In genomic region chr14:75445948-75446281, GRCm38 (mm10) we compare ENCODE assay signal across 8 mouse cellular contexts. TPM values are rescaled to one million over a fixed set of nuclear protein-coding genes. Genes with fewer than 3 reads are reported as not detected.
DNase-seq lines count a peak whose midpoint lies in the region; ATAC-seq and TF ChIP-seq lines count a peak whose summit lies in the region.

No protein-coding gene starts in this region.

- 33% methylated on average over 6 of the region's 6 CpGs for WGBS in lung, embryonic 14.5 days
- WGBS in forebrain, embryonic 12.5 days: 28% methylated on average over 6 of the region's 6 CpGs
- WGBS in limb, embryonic 13.5 days: 36% methylated on average over 6 of the region's 6 CpGs

- no peaks in the 10 kb centered on the region for H3K9me3 ChIP-seq in lung, embryonic 14.5 days (ENCODE audit: low read depth, low read length)
- no peaks in the 10 kb centered on the region for H3K9me3 ChIP-seq in forebrain, embryonic 12.5 days
- no peaks in the 10 kb centered on the region for H3K9me3 ChIP-seq in limb, embryonic 13.5 days

- TF ChIP-seq CTCF in lung, embryonic 14.5 days (IDR thresholded peaks at IDR 0.05; ENCODE audit: low read depth): no peak

- no peak overlapping the region for H3K27ac ChIP-seq in lung, embryonic 14.5 days (ENCODE audit: low read depth)
- peak overlapping the region; percentile 65 for H3K27ac ChIP-seq in forebrain, embryonic 12.5 days
- H3K27ac ChIP-seq in limb, embryonic 13.5 days: no peak overlapping the region

- peak overlapping the region; percentile 34 for H3K9ac ChIP-seq in lung, embryonic 14.5 days
- no peak overlapping the region for H3K9ac ChIP-seq in forebrain, embryonic 12.5 days
- H3K9ac ChIP-seq in limb, embryonic 13.5 days: peak overlapping the region; percentile 40; the same call in 1 of the 2 replicates

- H3K4me3 ChIP-seq in lung, embryonic 14.5 days (ENCODE audit: low read depth, low read length): peak overlapping the region; percentile 33
- peak overlapping the region; percentile 32 for H3K4me3 ChIP-seq in forebrain, embryonic 12.5 days (replicated peaks)
- peak overlapping the region; percentile 36 for H3K4me3 ChIP-seq in limb, embryonic 13.5 days

- no peak for DNase-seq in lung, embryonic 14.5 days
- no peak for DNase-seq in lung, postnatal 14 days
- no peak for DNase-seq in embryo, embryonic 10 days (ENCODE audit: low spot score)
- DNase-seq in testis, postnatal 10 days (ENCODE audit: low spot score): no peak
- DNase-seq in adipocyte (ENCODE audit: low spot score): no peak

- peak overlapping the region; percentile 68 for H3K4me2 ChIP-seq in lung, embryonic 14.5 days
- peak overlapping the region; percentile 64 for H3K4me2 ChIP-seq in forebrain, embryonic 12.5 days
- H3K4me2 ChIP-seq in limb, embryonic 13.5 days (replicated peaks): peak overlapping the region; percentile 68

- H3K4me1 ChIP-seq in lung, embryonic 14.5 days (ENCODE audit: insufficient read depth): no peaks in the 10 kb centered on the region
- H3K4me1 ChIP-seq in forebrain, embryonic 12.5 days: peaks cover 17% of the 10 kb centered on the region
- peaks cover 15% of the 10 kb centered on the region for H3K4me1 ChIP-seq in limb, embryonic 13.5 days

- H3K27me3 ChIP-seq in lung, embryonic 14.5 days (ENCODE audit: insufficient read depth, low read length): no peaks in the 10 kb centered on the region
- 0 out of 2 replicates have a peak, but pooled peaks cover 3% of the 10 kb centered on the region for H3K27me3 ChIP-seq in forebrain, embryonic 12.5 days
- no peaks in the 10 kb centered on the region for H3K27me3 ChIP-seq in limb, embryonic 13.5 days

- H3K36me3 ChIP-seq in lung, embryonic 14.5 days (ENCODE audit: insufficient read depth): no peaks in the 10 kb centered on the region
- H3K36me3 ChIP-seq in forebrain, embryonic 12.5 days (replicated peaks): no peaks in the 10 kb centered on the region
- no peaks in the 10 kb centered on the region for H3K36me3 ChIP-seq in limb, embryonic 13.5 days

- ATAC-seq in lung, embryonic 14.5 days (ENCODE audit: insufficient read depth): no peak
- ATAC-seq in forebrain, embryonic 12.5 days (ENCODE audit: low FRiP score): no peak; the same call in 1 of the 2 replicates
- ATAC-seq in limb, embryonic 13.5 days (ENCODE audit: low FRiP score, low read depth): no peak
- ATAC-seq in neutrophil, adult 5-6 weeks (ENCODE audit: extremely low read depth, insufficient number of reproducible peaks, low FRiP score, poor library complexity, severe bottlenecking): 0 out of 2 replicates have a peak, but pooled peaks have one; percentile 0

RNA-seq across cellular contexts. Expression of gene Siah3, which starts 9.9 kb away (rescaled TPM):
- polyA plus RNA-seq in lung, embryonic 14.5 days (2014; fragmentation: Nextera tagmentation; extraction: Ambion mirVana): 0.07 TPM in 1 of 2 replicates, not detected in the other
- polyA plus RNA-seq in forebrain, embryonic 12.5 days (2016; fragmentation: Nextera tagmentation; extraction: Ambion mirVana): 4.2 and 6.1 TPM in 2 replicates
- 0.33 and 0.52 TPM in 2 replicates for polyA plus RNA-seq in limb, embryonic 13.5 days (2015; fragmentation: Nextera tagmentation; extraction: Ambion mirVana)
- total RNA-seq in neutrophil, adult 5-6 weeks (2017): not detected in 2 replicates
